Mouse (Mus musculus) embryonic fibroblast, embryonic 13.5 days (primary cell): ENCODE data around the gene Spred3. TPM values are rescaled to one million over a fixed set of nuclear protein-coding genes. Genes with fewer than 3 reads are reported as not detected.

Source experiments
- H3K27ac ChIP-seq: 2 replicates; pipeline ENCODE4 v1.5.1; 2012; ENCODE audit warnings: low read length, control low read depth, inconsistent platforms; ENCODE audit not compliant: insufficient read depth
- H3K4me1 ChIP-seq: 2 replicates; pipeline ENCODE4 v1.6.1; 2011; ENCODE audit warnings: low read length; ENCODE audit not compliant: control insufficient read depth, insufficient read depth
- H3K4me3 ChIP-seq: 2 replicates; pipeline ENCODE4 v1.5.1; 2011; ENCODE audit warnings: mild to moderate bottlenecking, control low read depth, low read length; ENCODE audit not compliant: insufficient read depth
- CTCF ChIP-seq: IDR thresholded peaks from 2 replicates; pipeline ENCODE4 v1.5.1; 2011; ENCODE audit warnings: mild to moderate bottlenecking, control low read depth, low read length, moderate library complexity, borderline replicate concordance; ENCODE audit not compliant: insufficient read depth
- POLR2A ChIP-seq: IDR thresholded peaks from 2 replicates; pipeline ENCODE4 v1.6.1; 2011; ENCODE audit warnings: low read depth, mild to moderate bottlenecking, control low read depth, low read length, moderate library complexity
- polyA plus RNA-seq: library from polyadenylated mRNA; stranded (reverse); fragments of >200 nt; gene quantifications from 2 replicates; pipeline ENCODE4 v1.2.4, GENCODE M21; 2011; ENCODE audit warnings: low read depth; ENCODE audit not compliant: missing spikeins, insufficient read length

The Spred3 gene
- polyA plus RNA-seq, 1 experiment = 31.2 TPM

GRCm38 (mm10) chr7:29108992-29109955 lies 60.9 kb downstream of the Spred3 start:
- H3K4me3 ChIP-seq = no peak overlapping the region
- H3K27ac ChIP-seq = no peak overlapping the region
- H3K4me1 ChIP-seq = no peaks in the 10 kb centered on the region
- TF ChIP-seq CTCF (no peak), POLR2A (no peak)

Other genes starting within 250 kb of the Spred3 start
- gene Actn4, start 208.1 kb downstream of the Spred3 start, polyA plus RNA-seq = 446 and 575 TPM in 2 replicates
- gene Eif3k, start 188.5 kb downstream of the Spred3 start, polyA plus RNA-seq = 328 and 347 TPM in 2 replicates
- 2.0 and 2.2 TPM in 2 replicates for gene Map4k1, start 188.4 kb downstream of the Spred3 start, polyA plus RNA-seq
- gene Ryr1, start 45.2 kb downstream of the Spred3 start, polyA plus RNA-seq = 0.05 and 0.28 TPM in 2 replicates
- not detected in 2 replicates for gene Rasgrp4, start 35.6 kb downstream of the Spred3 start, polyA plus RNA-seq
- gene Fam98c, start 14.2 kb downstream of the Spred3 start, polyA plus RNA-seq = 5.5 and 5.9 TPM in 2 replicates
- gene Ggn, start 201 bp downstream of the Spred3 start, polyA plus RNA-seq = 1.2 and 1.3 TPM in 2 replicates
- 374 and 478 TPM in 2 replicates for gene Psmd8, start 10.3 kb upstream of the Spred3 start, polyA plus RNA-seq
- 0.40 and 0.47 TPM in 2 replicates for gene Catsperg1, start 43.6 kb upstream of the Spred3 start, polyA plus RNA-seq
- gene Kcnk6, start 62.1 kb upstream of the Spred3 start, polyA plus RNA-seq = 1.4 and 2.7 TPM in 2 replicates
- gene Yif1b, start 67.9 kb upstream of the Spred3 start, polyA plus RNA-seq = 67.7 and 68.0 TPM in 2 replicates
- gene 2200002D01Rik, start 78.1 kb upstream of the Spred3 start, polyA plus RNA-seq = 10.6 and 40.6 TPM in 2 replicates
- 11.6 and 11.7 TPM in 2 replicates for gene Spint2, start 111.5 kb upstream of the Spred3 start, polyA plus RNA-seq
- gene Ppp1r14a, start 118.9 kb upstream of the Spred3 start, polyA plus RNA-seq = 8.2 and 12.8 TPM in 2 replicates
- gene Dpf1, start 133.5 kb upstream of the Spred3 start, polyA plus RNA-seq = 4.7 and 6.6 TPM in 2 replicates